Mouse (Mus musculus): ENCODE results near the gene Abcf3.
A peak's percentile ranks its signal among the peaks of the same experiment; 100 is the strongest.

Abcf3 gene

GRCm38 (mm10) chr16:20540438-20540837 is 7.9 kb upstream of the Abcf3 start:
- no peak for DNase-seq (ENCODE audit: low read depth)

- no peak for DNase-seq (ENCODE audit: low read depth)
Observed at GRCm38 (mm10) chr16:20545696-20546095, 2.7 kb upstream of the Abcf3 start.

- DNase-seq (ENCODE audit: low read depth) = no peak
Observed at GRCm38 (mm10) chr16:20547423-20547822, 954 bp upstream of the Abcf3 start.

- DNase-seq (ENCODE audit: low read depth) = no peak
Observed at GRCm38 (mm10) chr16:20549161-20549560, 784 bp downstream of the Abcf3 start.

DNA sequence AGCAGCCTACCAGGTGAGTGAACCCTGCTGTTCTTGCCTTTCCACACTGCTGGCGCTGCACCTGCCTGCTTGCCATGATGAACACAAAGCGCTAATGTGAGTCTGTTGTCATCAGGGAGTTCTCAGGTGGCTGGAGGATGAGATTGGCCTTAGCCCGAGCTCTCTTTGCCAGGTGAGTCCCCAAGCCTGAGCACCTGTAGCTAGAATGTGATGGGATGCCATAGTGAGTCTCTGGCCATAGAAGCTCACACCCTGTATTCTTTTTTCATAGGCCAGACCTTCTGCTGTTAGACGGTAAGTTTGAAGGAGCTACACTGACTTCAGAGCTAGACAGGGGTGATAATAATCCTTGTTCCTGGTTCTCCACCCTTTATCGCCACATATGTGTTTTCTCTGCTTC is 3.3 kb downstream of the Abcf3 start:
- DNase-seq (ENCODE audit: low read depth) = no peak

GRCm38 (mm10) chr16:20552594-20552993 is 4.2 kb downstream of the Abcf3 start:
- DNase-seq (ENCODE audit: low read depth) = no peak

DNA sequence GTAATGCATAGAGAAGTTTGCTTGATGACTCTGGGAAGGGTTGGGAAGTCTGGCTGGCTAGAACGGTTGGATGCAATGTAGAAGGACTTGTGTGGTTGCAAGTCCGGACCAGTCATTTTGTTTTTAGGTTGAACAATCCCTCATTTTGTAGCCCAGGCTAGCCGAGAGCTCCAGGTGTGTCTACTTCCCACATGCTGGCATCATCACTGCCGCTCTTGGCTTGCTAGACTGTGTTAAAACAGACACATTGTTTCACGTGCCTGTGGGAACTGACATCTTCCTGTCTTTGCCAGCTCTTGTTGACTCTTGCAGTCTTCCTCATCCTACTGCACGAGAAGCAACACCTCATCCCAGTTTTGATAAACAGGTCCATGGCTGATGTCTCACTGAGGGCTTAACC is 6.6 kb downstream of the Abcf3 start:
- DNase-seq (ENCODE audit: low read depth) = no peak

DNA sequence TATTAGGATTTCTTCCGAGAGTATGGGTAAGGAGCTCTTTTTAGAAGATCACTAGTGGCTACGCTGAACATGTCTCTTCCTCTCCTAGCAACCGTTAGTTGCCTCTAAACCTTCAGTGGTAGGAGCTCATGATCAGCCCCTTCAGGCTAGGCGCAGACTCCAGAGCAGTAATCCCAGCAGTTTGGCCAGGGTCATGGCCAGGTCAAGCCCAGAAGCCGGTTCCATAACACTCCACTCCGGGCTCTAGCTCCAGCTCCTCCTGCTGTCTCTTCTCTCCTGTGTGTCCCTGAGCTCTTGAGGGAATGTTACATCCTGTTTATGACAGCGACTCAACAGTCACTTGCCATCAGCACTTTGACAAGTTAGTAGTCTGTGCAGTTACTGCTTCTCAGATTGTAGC is 9.0 kb downstream of the Abcf3 start:
- DNase-seq (ENCODE audit: low read depth) = no peak

DNA sequence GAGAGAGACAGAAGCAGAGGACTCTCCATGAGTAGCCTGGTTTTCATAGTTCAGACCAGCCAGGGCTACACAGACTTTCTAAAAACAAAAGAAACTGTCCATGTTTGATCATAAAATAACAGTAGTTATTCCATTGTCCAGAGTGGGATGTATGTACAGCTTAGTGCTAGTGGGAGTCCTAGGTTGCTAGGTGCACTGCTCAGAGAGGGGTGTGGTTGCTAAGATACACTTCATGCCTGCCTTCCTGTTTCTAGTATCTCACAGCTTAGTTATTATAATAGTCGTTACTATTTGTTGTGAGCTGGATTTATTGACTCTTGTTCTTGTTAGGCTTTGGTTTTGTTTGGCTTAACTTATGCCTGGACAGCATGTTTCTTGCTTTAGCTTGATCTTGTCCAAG is 16.7 kb downstream of the Abcf3 start:
- DNase-seq (ENCODE audit: low read depth) = no peak

DNA sequence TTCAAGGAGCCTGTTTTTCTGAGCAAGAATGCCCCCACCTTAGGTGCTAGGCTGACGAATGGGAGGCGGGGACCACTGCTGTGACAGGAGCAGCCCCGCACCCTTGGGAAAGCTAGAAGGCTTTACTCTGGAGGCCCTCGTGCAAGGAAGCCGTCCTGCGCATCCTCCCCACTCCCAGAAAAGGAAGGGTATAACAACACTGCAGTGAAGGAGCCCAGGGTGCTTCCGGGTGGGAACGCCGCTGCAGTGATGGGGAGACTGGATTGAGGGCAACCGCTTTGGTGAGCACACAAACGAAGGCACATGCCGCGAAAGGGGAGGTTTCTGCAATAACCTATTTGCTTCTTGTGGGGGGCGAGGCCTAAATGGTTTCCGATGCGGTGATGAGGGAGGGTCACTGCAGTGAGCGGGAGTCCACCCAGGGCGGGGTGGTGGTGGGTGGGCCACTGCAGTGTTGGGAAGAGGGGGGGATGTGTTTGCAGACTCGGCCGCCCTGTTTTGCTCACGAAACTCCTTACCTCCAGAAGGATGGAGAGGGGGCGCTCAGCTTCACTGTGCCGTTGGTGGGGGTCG is 41.1 kb downstream of the Abcf3 start, which contains the start of gene Vwa5b2:
Vwa5b2 (plus strand) TSS at position 106 of the 573 bp plus-strand sequence.
- no peak for DNase-seq (ENCODE audit: low read depth)

DNA sequence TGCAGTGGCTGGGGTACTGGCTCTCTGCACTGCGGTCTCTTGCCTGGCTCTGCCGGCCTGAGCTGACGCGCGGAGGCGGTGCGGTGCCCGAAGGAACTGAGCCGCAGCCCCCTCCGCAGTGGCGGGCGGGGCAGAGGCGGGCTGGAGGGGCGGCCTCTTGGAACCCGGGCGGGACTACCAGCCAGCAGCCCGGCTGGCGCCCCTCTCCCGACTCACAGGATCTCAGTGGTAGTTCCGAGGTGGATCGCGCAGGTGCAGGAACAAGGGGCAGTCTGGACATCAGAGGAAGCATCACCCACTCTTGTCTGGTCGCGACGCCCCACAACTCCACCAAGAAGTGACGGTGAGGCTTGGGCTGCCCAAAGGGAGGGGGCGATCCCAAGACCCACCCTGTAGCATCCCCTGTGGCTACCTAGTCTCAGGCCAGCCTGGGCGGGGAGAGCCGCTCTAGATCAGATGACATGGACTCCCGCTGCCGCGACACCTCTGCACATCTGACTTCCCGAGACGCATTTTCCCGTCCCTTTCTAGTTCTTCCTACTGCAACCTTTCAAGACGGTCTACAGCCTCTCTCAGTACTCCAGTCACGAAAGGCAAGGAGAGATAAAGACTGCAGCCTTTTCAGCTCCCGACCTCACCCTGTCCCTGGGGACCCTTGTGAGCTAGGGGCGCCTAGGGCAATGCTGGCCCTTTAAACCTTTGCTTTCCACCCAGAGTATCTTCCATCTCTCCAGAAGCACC is 41.7 kb downstream of the Abcf3 start:
- no peak for DNase-seq (ENCODE audit: low read depth)

DNA sequence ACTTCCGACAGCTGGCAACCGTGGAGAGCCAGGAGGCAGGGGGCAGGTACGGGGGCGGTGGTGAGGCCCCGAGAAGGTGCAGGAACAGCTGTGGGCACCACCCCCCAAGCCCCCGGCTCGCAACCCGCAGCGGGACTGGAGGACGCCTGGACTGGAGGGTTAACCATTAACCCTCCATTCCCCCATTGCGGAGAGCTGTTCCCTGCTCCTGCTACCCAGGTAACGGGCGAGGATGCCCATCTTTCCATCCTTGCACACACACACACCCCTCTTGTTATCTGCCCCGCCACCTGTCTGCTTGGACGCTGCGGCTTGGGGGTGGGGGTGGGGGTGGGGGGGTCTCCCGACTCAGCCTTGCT is 42.3 kb downstream of the Abcf3 start:
- no peak for DNase-seq (ENCODE audit: low read depth)

DNA sequence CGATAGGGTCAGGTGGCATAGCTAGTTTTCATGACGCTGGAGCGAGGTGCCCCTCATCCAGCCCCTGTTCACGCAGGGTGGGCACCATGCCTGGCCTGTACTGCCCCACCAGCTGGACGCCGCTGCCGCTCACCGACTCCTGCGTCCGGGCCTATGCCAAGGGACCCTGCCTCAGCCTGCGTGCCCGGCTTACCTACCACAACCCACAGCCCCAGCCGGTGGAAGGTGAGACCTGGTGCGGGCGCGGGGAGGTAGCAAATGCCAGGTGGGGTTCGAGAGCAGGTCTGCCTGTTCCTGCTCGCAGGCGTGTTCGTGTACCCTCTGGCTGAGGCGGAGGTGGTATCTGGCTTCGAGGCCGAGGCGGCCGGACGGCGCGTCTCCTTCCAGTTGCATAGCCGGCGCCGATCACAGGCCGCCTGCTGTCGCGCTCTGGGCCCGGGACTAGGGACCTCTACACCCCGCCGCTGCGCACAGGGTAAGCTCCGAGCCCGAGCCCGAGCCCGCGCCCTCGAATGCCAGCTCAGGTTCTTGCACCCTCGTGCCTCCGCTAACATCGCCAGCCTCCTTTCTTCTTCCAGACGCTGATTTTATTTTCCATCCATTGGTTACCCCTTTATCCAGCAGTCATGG is 42.8 kb downstream of the Abcf3 start:
- no peak for DNase-seq (ENCODE audit: low read depth)

- DNase-seq (ENCODE audit: low read depth) = no peak
Observed at GRCm38 (mm10) chr16:20595060-20595673, 46.8 kb downstream of the Abcf3 start.

DNA sequence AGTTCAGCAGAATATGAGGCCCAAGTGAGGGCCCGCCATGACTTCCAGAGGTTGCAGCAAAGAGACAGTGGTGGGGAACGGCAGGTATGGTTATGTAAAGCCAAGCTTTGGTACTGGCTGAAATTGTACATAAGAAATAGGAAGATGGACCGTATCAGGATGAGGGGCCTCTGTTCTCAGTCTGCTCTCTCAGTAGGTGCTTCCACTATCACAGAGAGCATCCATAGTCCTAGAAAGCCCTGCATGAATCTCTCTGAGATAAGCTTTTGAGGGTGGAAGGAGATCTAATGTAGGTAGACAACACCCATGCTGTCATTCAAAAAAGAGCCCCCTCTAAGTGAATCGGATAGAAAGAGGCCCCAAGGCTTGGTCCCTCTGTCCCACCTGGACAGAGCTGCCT is 47.4 kb downstream of the Abcf3 start:
- DNase-seq (ENCODE audit: low read depth) = no peak

DNA sequence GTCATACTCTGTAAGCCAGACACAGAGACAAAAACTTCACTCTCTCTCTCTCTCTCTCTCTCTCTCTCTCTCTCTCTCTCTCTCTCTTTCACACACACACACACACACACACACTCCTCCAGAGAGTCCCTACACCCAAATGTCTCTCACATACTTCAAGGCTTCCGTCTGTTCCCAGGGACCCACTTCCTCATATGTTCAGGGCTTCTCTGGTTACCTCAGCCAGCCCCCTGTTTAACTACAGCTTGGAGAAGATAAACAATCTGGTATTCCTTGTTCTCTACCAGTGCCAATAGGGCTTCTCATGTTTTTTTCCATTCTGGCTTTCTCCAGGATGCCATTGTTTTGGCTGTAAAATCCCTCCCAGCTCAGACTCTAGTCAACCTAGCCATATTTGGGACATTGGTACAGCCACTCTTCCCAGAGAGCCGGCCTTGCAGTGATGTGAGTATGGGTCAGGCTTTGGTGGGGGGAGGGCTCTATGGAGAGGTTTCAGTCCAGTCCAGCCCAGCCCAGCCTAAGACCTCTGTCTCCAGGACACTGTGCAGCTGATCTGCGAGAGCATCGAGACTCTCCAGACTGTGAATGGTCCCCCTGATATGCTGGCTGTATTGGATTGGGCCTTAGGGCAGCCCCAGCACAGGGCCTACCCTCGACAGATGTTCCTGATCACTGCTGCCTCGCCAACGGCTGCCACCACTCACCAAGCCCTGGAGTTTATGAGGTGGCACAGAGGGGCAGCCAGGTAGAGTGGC is 48.5 kb downstream of the Abcf3 start:
- no peak for DNase-seq (ENCODE audit: low read depth)

- DNase-seq (ENCODE audit: low read depth) = no peak
Observed at GRCm38 (mm10) chr16:20600511-20600910, 52.1 kb downstream of the Abcf3 start.

DNA sequence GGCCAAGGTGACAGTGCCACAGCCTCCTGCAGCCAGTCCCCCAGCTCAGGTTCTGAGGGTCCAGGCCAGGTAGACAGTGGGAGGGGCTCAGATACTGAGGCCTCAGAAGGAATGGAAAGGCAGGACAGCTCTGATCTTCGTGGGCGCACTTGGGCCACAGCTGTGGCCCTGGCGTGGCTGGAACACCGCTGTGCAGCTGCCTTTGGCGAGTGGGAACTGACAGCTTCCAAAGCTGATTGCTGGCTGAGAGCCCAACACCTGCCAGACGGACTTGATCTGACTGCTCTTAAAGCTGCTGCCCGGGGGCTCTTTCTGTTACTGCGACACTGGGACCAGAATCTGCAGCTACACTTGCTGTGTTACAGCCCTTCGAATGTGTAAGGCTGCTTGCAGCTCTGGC is 56.3 kb downstream of the Abcf3 start:
- no peak for DNase-seq (ENCODE audit: low read depth)

GRCm38 (mm10) chr16:20610501-20611356 is 62.4 kb downstream of the Abcf3 start:
- peak; percentile 90 for DNase-seq (ENCODE audit: low read depth)

All from c-Kit-positive CD71-negative TER-119-negative erythroid progenitor cells, embryonic 14.5 days (primary cell).